Mouse (Mus musculus) intestine, postnatal 0 days (tissue): ENCODE measurements around the gene Acaca. TPM values are rescaled to one million over a fixed set of nuclear protein-coding genes. Genes with fewer than 3 reads are reported as not detected.
"Not testable (repeated sequence)": the region's sequence is repeated elsewhere in the genome, so short reads cannot be mapped to it uniquely, and the experiment has no call there.

Experiments used
- ATAC-seq: fragments of 200-750 bp; cut with Nextera tagmentation; 2 replicates; pipeline ENCODE4 v1.8.0; 2017; ENCODE audit warnings: mild to moderate bottlenecking, moderate TSS enrichment, moderate library complexity
- H3K27ac ChIP-seq: fragments of 300-500 bp; sonication (generic); 2 replicates; pipeline ENCODE4 v1.5.1; 2014; ENCODE audit warnings: mild to moderate bottlenecking, low read depth, low read length, moderate library complexity
- H3K27me3 ChIP-seq: fragments of 300-500 bp; sonication (generic); replicated peaks from 2 replicates; pipeline ENCODE4 v1.6.1; 2014; ENCODE audit warnings: low read length, mixed read lengths; ENCODE audit not compliant: control insufficient read depth, insufficient read depth
- H3K36me3 ChIP-seq: fragments of 300-500 bp; sonication (generic); 2 replicates; pipeline ENCODE4 v1.6.1; 2014; ENCODE audit warnings: mild to moderate bottlenecking, moderate library complexity; ENCODE audit not compliant: control insufficient read depth, insufficient read depth
- H3K4me1 ChIP-seq: fragments of 300-500 bp; sonication (generic); replicated peaks from 2 replicates; pipeline ENCODE4 v1.6.1; 2014; ENCODE audit warnings: antibody characterized with exemption, low read length, mixed read lengths; ENCODE audit not compliant: control insufficient read depth, insufficient read depth
- H3K4me2 ChIP-seq: fragments of 300-500 bp; sonication (generic); replicated peaks from 2 replicates; pipeline ENCODE4 v1.6.1; 2014; ENCODE audit warnings: low read depth, mild to moderate bottlenecking, moderate library complexity
- H3K4me3 ChIP-seq: fragments of 300-500 bp; sonication (generic); 2 replicates; pipeline ENCODE4 v1.5.1; 2014; ENCODE audit warnings: low read depth, low read length
- H3K9ac ChIP-seq: fragments of 300-500 bp; sonication (generic); 2 replicates; pipeline ENCODE4 v1.6.1; 2014; ENCODE audit warnings: mild to moderate bottlenecking, low read depth, low read length
- H3K9me3 ChIP-seq: fragments of 300-500 bp; sonication (generic); 2 replicates; pipeline ENCODE4 v1.6.1; 2016; ENCODE audit warnings: mixed run types; ENCODE audit not compliant: control insufficient read depth
- CTCF ChIP-seq: sonication (generic); IDR thresholded peaks from 2 replicates; pipeline ENCODE4 v1.5.1; 2016; ENCODE audit warnings: low read depth, mild to moderate bottlenecking, control low read depth, antibody characterized with exemption, moderate library complexity
- WGBS: fragments of 180-500 bp; shearing (Covaris S2); extraction: QIAGEN DNeasy Blood & Tissue Kit; methylation state at CpG from one replicate; pipeline ENCODE4 v1.1.7; 2014; 5-methylcytosine and 5-hydroxymethylcytosine counted together
- polyA plus RNA-seq: library from polyadenylated mRNA; unstranded; fragments of >200 nt; fragmentation: Nextera tagmentation; extraction: Ambion mirVana; gene quantifications from 2 replicates; pipeline ENCODE4 v1.2.1, GENCODE M21; 2015

The Acaca gene
- polyA plus RNA-seq, 1 experiment from 2014 or later = 2.5 TPM

DNA sequence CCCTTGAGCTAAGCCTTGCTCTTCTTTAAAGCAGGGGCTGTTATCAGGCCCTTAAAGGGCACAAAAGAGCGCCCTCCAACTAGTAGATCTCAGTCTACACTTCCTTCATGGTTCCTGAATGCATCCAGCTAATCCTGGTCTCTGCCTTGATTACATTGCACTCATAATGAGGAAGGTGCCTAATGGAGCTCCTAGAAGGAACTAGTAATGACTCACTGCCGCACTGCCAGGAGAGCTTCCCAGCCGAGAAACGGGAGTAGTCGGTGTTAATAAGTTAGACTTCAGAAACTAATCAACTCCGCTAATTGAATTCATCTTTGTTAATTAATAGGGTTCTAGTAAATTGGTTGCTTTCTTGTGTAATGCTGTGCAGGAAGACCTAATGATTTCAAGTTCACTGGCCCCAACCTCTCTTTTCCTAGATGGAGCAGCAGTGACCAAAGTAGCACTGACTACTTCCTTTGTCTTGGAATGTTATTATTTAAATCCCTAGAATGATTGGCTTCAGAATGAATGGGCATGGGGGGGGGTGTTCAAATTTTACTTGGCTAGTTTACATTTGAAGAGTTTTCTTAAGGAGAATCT, 176.8 kb downstream of the Acaca start:
- no peak for ATAC-seq
- Histone ChIP-seq H3K9ac (no peak overlapping the region), H3K27ac (no peak overlapping the region), H3K4me2 (no peak overlapping the region), H3K36me3 (0 out of 2 replicates have a peak, but pooled peaks cover 3% of the 10 kb centered on the region), H3K4me1 (no peaks in the 10 kb centered on the region), H3K27me3 (no peaks in the 10 kb centered on the region), H3K9me3 (no peaks in the 10 kb centered on the region), H3K4me3 (no peak overlapping the region)
- 94% methylated on average over 6 of the region's 6 CpGs for WGBS
- TF ChIP-seq CTCF = no peak

DNA sequence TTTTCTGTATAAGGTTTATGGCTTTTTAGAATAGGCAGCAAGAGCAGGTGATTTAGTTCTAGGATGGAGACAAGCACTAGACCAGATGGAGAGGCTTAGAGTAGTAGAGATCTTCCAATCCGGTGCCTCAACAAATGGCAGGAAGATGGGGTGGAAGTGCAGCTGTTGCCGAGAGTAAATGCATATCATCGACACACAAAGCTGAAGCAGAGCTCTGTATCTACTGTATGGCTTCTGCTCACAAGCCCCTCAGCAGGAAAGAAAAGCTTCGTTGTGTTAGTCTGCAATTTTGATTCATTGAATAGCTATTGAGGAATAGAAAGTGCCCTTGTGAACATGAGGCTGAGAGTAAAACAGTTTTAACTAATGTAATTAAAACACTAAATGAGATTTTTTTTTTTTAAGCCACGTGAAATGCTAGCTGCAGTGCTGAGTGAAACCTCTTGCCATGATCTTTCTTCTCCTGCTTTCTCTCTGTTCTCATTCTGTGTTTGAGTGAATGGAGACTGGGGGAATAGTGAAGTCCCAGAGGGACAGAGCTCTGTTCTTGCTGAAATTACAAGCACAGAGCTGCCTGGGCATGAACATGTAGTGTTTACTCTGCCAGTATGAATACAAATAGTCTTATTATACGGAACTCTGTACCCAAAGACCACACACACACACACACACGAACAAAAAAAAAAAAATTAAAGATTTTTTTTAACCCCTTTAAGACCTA, 194.7 kb downstream of the Acaca start:
- H3K9ac ChIP-seq = no peak overlapping the region
- no peak for ATAC-seq
- H3K27me3 ChIP-seq = no peaks in the 10 kb centered on the region
- H3K4me2 ChIP-seq = no peak overlapping the region
- no peaks in the 10 kb centered on the region for H3K4me1 ChIP-seq
- H3K27ac ChIP-seq = no peak overlapping the region
- 71% methylated on average over 7 of the region's 7 CpGs for WGBS
- no peak for TF ChIP-seq CTCF
- no peak overlapping the region for H3K4me3 ChIP-seq
- H3K9me3 ChIP-seq = no peaks in the 10 kb centered on the region
- peaks cover 35% of the 10 kb centered on the region; the same call in 1 of the 2 replicates for H3K36me3 ChIP-seq

DNA sequence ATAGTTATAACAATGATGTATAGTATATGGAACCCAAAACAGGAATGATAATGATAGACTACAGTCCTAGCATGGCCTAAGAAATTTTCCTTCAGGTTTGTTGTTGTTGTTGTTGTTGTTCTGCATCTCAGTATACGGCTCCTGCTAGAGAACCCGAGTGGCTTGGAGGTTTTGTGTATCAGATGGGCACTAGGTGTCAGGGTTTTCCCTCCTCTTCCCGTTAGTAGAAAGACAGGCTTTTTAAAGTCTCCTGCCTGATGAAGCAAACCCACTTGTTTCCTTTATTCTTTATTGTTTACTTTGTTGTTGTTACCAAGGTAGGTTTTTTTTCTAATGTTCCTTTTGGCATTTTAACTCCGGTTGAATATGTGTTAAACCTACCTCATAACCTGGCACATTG, 197.6 kb downstream of the Acaca start:
- H3K4me1 ChIP-seq = no peaks in the 10 kb centered on the region
- TF ChIP-seq CTCF = peak; percentile 30; the same call in 1 of the 2 replicates
- H3K27me3 ChIP-seq = no peaks in the 10 kb centered on the region
- no peak overlapping the region for H3K4me2 ChIP-seq
- 80% methylated on average over 4 of the region's 4 CpGs for WGBS
- H3K9me3 ChIP-seq = no peaks in the 10 kb centered on the region
- 0 out of 2 replicates have a peak, but pooled peaks cover 17% of the 10 kb centered on the region for H3K36me3 ChIP-seq
- no peak overlapping the region for H3K4me3 ChIP-seq
- no peak overlapping the region for H3K27ac ChIP-seq
- H3K9ac ChIP-seq = no peak overlapping the region
- ATAC-seq = no peak

DNA sequence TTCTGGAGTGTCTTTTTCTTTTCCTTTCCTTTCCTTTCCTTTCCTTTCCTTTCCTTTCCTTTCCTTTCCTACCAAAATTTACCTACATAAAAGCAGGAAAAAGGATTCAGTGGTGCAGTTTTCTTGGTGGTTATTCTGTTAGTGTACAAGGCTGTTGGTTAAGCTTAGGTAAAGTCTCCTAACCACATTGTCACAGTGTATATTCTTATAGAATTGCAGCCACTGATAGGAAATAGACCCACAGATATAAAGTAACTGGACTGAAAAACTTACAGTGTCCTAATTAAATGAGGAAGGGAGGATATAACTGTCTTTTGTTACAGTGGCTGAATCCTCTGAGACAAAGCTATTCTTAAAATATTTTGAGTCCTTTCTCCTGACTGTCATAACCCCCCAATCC, 202.9 kb downstream of the Acaca start:
- H3K36me3 ChIP-seq = no peaks in the 10 kb centered on the region; the same call in 1 of the 2 replicates
- no peak for ATAC-seq
- H3K4me2 ChIP-seq = no peak overlapping the region
- H3K9ac ChIP-seq = no peak overlapping the region
- H3K4me1 ChIP-seq = no peaks in the 10 kb centered on the region
- no peaks in the 10 kb centered on the region for H3K9me3 ChIP-seq
- H3K27me3 ChIP-seq = no peaks in the 10 kb centered on the region
- H3K4me3 ChIP-seq = no peak overlapping the region
- TF ChIP-seq CTCF = no peak
- H3K27ac ChIP-seq = no peak overlapping the region

DNA sequence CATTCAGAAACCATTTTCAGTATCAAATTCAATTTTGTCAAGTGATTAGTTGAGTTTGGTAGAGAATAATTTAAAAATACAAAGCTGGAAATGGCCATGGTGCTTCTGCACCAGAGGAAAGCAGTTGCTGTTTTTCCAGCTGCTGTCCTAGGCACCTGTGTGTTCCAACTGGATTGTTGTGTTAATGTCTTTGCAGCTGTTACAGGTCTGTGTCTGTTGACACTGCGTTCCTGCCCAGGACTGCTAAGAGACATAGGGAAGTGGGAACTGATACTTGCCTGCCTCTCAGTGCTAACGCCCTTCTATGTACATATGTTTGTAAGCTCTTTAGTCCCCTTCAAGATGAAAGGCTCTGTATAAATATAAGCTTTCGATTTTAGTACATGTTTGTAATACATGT, 203.4 kb downstream of the Acaca start:
- Histone ChIP-seq H3K9me3 (no peaks in the 10 kb centered on the region), H3K4me1 (no peaks in the 10 kb centered on the region), H3K36me3 (no peaks in the 10 kb centered on the region; the same call in 1 of the 2 replicates), H3K4me3 (no peak overlapping the region), H3K9ac (no peak overlapping the region), H3K27me3 (no peaks in the 10 kb centered on the region), H3K4me2 (no peak overlapping the region), H3K27ac (no peak overlapping the region)
- TF ChIP-seq CTCF = no peak
- peak; percentile 43; the same call in 1 of the 2 replicates for ATAC-seq
- WGBS = 65% methylated on average over 3 of the region's 3 CpGs

DNA sequence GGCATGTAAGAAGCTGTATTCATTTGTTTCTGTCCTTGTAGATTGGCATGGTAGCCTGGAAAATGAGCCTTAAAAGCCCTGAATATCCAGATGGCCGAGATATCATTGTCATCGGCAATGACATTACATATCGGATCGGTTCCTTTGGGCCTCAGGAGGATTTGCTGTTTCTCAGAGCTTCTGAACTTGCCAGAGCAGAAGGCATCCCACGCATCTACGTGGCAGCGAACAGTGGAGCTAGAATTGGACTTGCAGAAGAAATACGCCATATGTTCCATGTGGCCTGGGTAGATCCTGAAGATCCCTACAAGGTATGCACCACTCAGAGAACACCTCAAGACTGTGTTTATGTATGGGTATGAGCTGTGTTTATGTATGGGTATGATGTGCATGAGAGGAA, 208.8 kb downstream of the Acaca start:
- WGBS = 99% methylated on average over 5 of the region's 8 CpGs
- H3K9me3 ChIP-seq = not testable (repeated sequence)

More for the DNA sequence above, 208.8 kb downstream of the Acaca start:
- not testable (repeated sequence) for H3K27me3 ChIP-seq, H3K27ac ChIP-seq, H3K4me2 ChIP-seq, H3K4me3 ChIP-seq, H3K36me3 ChIP-seq, H3K4me1 ChIP-seq, H3K9ac ChIP-seq, ATAC-seq
